Mouse (Mus musculus) ES-Bruce4 (cell line): ENCODE results near the gene Ing1.

ENCODE experiments used
- CTCF ChIP-seq: IDR thresholded peaks from one replicate; pipeline ENCODE4 v1.8.1; 2011; ENCODE audit warnings: low read depth, low read length
- EP300 ChIP-seq: IDR thresholded peaks from 2 replicates; pipeline ENCODE4 v1.6.1; 2011; ENCODE audit warnings: low read depth, low read length; ENCODE audit not compliant: insufficient read depth

DNA sequence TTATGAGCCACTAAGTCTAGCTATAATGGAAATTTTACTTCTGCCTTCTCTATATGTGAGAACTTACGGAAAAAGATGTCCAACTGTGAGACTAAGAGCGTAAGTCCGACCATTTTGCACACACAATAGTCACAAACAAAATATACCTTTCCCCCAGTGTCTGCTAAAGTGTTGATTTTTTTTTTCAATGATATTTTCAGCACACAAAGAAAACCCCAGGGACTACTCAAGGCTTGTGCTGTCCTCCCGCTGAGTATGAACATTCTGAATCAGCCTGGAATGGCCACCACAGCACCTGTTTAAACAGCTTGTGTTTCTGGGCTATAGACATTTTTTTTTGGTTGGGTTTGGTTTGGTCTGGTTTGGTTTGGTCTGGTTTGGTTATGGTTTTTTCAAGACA is 15.4 kb downstream of the Ing1 start:
- TF ChIP-seq CTCF (no peak), EP300 (no peak)
